Mouse (Mus musculus): ENCODE measurements around the gene Rnase13.

The Rnase13 gene

DNA sequence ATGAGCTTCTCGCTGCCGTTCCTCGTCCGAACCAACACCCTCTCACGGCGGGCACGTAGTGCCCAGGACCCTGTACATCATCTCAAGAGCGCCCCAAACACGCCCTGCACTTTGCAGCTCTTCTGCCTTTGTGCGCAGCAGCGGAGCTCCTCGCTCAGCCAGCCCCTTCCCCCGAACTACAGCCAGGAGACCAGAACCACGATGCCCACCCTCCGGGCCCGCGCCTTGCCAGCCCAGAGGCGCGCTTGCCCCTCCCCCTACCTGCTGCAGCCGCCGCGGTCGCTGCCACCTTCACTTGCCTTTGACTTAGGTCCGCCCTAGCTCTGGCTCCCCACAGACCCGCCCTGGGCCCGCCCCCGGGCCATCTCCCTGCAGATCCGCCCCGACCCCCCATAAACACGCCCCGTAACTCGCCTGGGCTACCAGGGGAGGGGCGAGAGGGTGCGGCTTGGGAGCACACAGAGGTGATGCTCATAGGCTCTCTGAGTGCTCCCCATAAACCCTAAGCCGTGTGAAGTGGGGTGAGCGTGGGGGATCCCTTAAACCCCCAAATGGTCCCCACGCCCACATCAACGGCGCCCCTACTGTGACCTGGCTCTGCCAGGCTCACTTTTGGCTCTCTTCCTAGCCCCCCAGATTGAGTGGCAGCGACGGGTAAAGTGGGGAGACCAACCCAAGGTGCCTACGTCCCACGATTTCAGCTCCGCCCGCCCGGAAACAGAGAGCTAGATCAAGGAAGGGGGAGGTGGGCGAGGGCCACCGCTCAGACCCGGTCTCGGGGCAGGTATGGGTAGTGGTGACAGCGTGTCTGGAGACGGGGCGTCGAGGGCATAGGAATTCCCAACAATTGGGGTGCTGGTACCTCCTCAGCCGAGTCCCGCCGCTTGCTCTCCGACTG lies 9.3 kb downstream of the Rnase13 start:
- DNase-seq = peak; percentile 81

DNA sequence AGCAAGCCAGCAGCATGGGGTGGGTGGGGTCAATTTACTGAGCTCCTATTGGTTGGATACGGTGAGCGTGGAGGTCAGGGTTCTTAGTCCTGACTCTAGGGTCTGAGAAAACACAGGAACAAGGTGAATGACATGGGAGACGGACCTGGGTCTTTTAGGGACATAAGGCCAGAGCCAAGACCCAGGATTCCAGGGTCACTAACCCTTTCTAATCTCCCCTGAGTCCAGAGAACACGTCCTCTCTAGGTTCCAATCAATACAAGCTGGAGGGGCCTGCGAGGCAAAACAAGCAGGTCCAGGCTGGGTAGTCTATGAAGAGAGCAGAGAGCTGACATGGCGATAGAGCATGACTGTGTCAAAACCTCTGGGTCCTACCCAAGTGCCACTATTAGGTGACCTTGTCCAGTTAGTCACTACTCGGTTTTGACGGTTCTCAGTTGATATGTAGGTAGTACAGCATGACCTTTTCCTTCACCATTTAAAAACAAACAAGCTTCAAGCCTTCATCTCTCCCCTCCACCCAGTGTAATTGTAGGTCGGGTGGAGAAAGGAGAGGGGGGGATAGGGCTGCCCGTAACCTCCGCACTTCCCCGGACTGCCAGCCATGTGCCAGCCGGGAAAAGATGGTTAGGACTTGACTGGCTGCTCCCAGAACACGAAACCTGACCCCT lies 10.0 kb downstream of the Rnase13 start:
- no peak for DNase-seq

DNA sequence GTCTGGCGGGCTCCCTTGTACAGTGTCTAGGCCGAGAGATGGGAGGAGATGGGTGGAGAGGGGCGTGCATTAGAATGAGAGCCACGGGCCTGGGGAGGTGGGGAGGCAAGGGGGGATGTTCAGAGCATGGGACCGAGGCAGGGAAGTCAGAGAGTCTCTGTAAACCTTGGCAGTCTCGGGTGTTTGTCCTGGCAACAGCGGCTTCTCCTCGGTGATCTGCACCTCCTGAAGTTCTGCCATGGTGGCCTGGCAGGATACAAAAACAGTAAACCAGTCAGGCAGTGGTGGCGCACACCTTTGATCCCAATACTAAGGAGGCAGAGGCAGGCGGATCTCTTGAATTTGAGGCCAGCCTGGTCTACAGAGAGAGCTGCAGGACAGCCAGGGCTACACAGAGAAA lies 11.3 kb downstream of the Rnase13 start:
- DNase-seq = no peak

DNA sequence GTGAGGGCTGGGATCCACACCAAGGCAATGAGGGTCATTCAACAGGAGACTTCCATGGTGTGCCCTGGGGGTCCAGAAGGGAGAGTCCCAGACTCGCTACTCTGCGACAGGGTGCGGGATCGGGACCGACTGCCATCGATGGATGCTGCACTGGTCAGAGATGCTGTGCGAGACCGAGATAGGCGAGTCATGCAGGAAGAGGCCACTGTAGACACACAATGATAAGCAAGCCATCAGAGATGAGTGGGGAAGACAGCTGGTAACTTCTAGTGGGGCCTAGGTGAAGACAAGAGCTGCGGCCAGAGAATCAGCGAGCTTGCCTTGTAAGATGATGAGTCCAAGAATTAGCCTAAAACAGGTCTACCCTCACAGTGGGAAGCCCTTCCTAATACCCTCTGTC lies 16.5 kb downstream of the Rnase13 start:
- DNase-seq = no peak

DNA sequence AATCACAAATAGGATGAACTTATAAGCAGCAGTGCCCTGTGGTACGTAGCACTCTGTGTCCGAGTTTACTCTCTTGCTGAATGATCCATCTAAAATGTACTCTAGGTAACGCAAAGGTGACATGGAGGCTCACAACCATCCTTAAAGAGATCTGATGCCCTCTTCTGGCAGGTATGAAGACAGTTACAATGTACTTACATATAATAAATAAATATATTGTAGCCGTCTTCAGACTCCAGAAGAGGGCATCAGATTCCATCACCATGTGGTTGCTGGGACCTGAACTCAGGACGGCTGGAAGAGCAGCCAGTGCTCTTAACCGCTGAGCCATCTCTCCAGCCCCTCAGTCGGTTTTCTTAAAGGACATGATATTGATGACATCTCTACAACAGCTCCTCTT lies 17.9 kb downstream of the Rnase13 start:
- DNase-seq = no peak

DNA sequence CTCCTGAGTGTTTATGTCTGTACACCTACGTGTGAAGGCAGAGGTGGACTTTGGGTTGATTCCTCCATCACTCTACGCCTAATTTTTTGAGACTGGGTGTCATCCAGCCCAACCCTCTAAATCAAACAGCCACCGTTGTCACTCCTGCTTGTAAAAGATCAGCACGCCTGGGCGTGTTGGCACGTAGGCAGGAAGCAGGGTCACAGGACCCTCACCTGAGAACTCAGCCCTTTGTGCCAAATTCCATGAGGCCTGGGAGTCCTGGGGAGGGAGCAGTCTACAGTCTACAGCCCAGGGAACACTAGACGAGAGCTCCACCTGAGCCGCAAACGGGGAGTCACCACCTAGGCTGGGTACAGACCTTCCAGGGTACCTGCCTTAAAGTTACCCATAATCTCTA lies 18.8 kb downstream of the Rnase13 start:
- no peak for DNase-seq

DNA sequence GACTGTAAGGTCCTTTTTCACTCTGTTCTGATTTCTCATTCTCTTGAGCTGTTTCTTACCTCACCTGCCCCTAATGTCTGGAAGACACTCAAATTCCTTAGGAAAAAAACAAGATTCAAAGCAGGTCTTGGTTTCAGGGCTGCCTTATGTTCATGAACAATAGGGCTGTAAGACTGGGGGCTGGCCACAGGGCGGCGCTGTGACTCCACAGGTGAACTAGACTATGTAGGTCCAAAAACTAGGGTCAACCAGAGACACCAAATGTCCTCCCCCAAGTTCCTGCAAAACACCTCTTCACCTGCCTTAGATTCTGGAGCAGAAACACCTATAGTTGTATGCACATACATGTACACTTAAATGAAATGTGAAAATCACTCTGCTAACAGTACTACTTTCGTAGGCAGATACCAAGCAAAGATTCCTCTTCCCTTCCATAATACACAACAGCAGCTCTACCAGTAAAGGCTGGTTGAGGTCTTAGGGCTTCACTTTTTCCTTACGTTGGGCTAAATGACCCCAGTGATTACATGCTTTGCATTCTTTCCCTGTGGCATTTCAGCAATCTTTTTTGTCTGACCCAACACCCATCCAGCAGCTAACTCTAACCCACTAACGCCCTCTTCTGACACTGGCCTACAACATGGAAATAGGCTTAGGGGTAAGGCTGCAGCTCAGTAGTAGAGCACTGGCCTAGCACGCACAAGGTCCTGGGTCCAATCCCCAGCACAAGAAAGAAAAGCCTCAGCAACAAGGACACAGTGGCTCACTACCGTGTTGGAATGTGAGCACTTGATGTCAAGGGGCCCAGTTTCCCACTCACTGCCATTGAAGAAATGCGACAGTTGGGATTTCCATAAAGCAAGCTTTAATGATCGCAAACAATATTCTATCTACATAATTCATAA lies 19.5 kb downstream of the Rnase13 start:
- no peak for DNase-seq

DNA sequence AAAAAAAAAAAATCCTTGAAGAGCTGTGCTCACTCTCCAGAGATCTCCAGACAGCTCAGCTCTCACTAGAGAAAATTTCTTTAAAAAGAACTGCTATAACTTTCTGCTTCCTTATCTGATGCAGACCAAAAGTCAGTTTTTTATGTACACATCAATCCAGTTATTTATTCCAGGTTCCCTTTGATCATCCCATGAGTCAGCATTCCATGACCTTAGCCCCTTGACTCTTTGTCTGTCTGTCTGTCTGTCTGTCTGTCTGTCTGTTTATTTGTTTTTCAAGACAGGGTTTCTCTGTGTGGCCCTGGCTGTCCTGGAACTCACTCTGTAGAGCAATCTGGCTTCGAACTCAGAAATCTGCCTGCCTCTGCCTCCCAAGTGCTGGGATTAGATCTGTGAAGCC lies 23.2 kb downstream of the Rnase13 start:
- DNase-seq = no peak

DNA sequence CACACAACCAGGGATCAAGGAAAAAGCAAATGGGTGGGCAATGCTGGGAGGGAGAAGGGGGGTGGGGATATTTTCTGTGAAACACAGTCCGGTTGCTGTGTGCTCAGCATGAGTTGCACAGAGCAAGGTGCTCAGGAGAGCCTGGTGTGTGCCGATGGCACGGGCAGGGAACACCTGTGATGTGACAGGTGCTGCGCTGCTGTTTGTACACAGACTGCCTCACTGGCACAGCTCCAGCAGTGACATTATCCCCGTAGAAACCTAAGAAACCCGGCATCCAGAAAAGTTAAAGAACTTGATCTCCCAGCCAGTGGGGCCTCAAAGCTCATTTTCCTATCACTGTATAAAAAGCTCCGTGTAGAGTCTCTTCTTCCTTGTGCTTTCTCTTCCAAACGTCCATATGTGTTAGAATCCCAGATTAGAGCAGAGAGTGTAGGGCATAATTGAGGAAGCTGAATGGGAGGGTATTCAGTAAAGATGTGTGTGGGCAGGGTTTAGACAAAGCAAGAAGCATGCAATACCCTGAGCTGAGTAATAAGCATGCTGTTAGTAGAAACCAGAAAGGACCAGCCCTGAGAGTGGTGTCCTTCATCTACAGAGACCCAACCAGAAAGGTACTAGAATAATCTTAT lies 25.9 kb downstream of the Rnase13 start:
- no peak for DNase-seq

DNA sequence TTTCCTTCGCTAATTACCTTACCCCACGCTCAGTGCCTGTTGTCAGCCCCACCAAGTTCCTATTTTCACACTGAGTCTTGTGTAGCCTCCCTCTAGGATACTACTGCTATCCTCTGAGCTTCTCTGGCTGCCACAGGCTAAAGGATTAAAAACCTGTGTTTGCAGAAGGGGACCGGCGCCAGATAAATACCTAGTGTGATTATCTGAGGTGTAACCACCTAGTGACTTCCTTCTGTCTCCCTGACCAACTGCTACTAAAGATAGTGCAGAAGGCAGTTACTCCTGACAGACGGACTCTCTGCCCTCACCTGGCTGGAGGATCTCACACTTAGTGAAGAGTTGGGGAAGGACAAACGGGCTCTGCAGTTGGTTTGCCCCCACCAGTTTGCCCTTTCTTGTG lies 26.6 kb downstream of the Rnase13 start:
- DNase-seq = no peak

DNA sequence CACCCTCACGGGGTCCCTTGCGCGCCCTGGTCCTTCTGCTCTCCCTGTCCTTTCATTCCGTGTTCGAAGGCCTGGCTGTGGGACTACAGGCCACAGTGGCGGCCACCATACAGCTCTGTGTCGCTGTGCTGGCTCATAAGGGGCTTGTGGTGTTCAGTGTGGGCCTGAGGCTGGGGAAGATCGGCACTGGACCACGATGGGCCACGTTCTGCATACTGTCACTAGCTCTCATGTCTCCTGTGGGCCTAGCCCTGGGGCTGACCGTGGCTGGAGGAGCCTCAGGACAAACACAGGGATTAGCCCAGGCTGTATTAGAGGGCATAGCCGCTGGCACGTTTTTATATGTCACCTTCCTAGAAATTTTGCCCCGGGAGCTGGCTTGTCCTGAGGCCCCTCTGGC lies 27.5 kb downstream of the Rnase13 start:
- no peak for DNase-seq

DNA sequence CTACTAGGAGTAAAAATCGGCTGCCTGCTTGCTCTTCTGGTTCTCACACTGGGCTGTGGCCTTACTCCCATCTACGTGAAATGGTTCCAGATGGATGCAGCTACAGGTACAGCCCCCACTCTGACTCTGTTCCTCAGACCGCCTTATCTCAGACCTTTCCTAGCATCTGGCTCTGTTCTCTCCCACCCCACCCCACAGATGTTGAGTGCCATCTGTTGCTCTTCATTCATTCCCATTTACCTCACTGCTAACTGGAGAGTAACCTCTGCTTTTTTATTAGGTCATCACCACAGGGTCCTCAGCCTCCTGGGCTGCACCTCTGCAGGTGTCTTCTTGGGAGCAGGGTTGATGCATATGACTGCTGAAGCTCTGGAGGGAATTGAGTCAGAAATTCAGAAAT lies 28.8 kb downstream of the Rnase13 start:
- DNase-seq = no peak

DNA sequence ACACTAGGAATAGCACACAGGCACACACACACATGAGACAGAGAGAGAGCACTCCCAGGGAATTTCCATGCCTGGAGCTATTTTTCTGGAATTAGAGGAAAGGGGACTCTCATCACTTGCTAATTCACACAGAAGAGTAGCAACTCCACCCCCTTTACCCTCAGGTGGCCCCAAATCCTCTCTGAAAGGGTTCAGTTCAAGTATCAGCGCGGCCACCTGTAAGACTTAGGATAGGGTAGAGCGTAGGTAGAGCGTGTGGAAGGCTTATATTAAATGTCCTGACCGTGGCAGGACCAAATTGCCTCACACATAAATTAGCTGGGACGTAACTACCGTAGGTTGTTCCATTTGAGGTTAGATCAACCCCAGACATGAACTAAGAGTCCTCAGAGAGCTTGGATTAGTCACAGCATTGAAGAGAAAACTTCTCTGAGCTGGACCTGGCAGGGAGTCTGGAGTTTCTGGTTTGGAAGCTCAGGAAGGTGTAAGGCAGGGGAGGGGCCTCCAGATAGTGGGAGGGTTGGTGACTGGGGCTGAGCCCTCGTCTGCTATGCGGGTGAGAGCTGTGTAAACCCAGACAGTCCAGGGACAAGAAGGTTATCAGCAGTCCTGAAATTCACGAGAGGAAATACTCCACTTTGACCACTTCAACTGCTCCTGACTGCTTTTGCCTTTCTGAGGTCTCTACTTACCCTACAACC lies 29.3 kb downstream of the Rnase13 start:
- DNase-seq = no peak

DNA sequence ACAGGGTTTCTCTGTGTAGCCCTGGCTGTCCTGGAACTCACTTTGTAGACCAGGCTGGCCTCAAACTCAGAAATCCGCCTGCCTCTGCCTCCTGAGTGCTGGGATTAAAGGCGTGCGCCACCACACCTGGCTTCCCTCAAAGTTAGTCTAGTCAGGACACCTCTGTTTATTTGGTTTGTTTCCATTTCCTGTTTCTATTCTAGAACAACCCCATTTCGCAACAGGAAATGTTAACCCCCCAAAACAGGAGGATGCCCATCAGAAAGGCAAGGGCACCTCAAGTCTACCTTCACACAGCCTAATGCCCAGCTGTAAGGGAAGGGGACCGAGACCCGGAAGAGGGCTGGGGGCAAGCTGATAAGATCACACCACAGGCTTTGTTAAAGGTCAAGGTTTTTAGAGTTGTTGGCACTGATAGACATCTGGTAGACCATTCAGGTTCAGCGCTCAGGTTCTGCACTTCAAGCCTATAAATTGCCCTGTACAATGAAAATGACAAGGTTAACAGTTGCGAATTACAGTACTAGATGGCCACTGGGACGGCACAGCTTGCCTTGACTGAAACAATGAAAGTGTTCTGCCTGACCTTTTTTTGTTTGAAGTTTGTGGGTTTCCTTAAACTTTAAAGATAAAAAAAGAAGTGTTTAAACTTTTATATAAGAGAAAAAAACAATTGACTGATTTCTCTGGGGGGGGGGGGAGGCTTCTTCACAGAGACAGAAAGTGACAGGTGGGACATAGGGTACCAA lies 30.2 kb downstream of the Rnase13 start, which contains the start of gene Slc39a2:
Slc39a2 (plus strand) TSS at position 699 of the 749 bp plus-strand sequence.
- no peak for DNase-seq

DNA sequence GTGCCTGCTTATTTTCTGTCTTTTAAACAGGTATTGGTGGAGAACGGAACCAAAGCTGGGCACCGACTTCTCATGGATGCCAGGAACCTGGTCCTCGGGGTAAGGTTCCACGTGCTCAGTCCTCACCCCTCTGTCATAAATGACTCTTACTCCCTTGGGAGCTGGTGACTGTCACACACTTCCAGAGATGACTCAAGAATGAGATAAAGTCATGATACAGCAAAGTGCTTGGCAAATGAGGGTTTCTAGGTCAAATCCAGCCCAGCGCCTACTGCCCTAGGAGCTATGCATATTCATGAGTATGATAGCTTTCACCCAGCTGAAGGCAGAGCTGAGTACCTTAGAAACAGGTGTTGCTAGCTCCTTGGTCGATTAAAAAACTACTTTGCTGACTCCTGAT lies 32.7 kb downstream of the Rnase13 start:
- DNase-seq = no peak

DNA sequence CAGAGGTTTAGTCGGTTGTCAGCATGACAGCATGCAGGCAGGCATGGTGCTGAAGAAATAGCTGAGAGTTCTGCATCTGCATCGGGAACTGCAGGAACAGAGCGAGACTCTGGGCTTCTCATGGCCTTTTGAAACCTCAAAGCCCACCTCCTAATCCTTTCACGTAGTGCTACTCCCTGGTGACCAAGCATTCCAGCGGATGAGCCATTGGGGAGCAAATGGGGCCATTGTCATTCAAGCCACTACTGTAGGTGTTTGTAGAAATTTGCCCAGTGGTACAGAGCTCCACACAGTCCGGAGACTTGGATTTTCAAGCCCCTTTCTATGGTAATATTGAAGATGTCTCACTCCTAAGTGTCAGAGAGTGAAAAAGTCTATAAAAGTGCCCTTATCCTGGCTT lies 36.5 kb downstream of the Rnase13 start:
- no peak for DNase-seq

DNA sequence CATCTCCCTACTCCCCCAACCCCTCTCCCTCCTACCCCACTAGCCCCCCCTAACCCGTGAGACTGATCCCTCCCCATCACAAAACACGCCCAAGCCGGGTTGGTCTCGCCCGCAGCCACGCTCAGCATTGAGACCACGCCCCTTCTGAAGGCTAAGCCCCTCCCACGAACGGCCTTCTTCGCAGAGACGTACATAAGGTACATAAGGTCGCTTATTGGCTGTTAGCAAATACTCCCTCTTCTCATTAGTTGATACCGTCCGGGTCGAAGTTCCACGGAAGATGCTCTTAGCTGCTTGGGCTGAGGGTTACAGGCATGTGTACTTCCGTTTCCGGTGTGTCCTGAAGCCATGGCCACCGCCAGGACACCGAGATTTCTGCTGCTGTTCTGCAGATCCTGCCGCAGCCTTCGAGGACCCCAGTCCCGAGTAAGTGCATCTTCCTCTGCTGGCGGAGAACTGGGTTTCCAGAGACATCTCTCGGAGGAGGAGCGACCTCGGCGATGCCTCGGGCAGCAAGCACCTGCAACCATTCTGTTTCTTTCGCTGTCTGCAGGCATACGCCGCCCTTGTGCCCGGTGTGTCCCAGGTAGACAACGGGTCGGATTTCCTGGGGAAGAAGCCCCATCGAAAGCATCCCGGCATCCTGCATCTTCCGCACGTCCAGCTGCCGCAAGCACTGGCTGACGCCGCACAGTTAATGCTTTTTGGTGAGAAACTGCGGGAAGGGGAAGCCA lies 37.8 kb downstream of the Rnase13 start, which contains the start of gene Mettl17:
Mettl17 (plus strand) TSS at position 245 of the 734 bp plus-strand sequence.
- DNase-seq = peak; percentile 97

DNA sequence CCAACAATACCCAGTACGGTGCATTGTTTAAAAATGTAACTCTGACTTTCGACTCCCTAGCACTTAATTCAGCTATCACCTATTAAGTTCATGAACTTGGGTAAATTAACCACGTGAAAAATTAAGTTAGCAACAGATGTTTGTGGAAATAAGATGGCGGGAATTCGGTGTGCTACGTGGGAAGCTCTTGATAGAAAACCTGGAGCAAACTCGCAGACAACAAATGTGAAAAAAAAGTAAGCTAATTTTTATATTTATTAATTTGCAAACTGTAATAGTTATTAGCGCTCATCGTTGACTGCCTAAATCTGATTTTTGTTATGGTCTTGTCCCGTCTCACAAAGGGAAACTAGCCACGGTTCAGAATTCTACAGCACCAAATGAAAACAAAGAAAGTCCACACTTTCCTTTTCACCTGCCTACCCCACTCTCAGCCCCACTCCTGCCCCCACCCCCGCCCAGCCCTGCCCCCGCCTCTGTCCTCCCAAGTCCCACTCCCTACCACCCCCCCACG lies 38.5 kb downstream of the Rnase13 start:
- no peak for DNase-seq

DNA sequence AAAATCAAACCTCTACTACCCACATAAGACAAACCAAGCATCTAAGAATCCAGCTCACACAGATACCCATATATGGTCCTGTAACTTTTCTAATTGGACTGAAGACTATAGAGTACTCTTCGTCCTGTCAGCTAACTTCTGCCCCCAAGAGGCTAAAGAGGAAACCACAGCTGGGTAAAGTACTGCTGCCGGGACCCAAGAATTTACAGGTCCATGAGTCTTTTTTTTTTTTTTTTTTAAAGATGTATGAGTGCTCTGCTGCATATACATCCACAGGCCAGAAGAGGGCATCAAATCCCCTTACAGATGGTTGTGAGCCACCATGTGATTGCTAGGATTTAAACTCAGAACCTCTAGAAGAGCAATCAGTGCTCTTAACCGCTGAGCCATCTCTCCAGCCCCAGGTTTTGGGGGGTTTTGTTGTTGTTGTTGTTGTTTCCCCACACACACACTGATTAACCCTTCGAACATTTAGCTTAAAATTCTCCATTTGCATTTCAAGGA lies 39.0 kb downstream of the Rnase13 start:
- DNase-seq = peak; percentile 75

DNA sequence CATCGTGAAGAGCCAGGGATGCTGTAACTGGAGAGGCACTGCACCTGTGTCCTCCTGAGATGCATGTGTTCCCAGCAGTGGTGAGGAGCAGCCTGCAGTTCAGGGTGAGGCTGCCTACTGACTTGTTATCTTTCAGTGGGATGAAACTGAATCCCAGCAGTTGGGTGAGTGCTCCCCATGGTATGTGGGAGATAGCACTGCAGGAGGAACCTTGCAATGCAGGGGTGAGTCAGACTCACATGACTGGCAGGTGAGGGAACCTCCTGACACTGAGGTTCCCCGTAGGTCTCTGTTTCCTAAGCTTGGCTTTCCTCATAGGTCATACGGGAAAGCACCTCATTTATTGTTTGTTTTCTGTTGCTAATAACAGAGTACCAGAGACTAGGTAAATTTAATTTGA lies 45.1 kb downstream of the Rnase13 start:
- DNase-seq = no peak

Data from layer of hippocampus, adult 9-11 months (tissue).